Mouse (Mus musculus) MEL (cell line): ENCODE data around the gene Faf1. TPM values are rescaled to one million over a fixed set of nuclear protein-coding genes. Genes with fewer than 3 reads are reported as not detected.

Experiments used
- DNase-seq: peaks from one replicate; pipeline ENCODE4 v3.0.0; 2011; ENCODE audit warnings: low read depth, low spot score
- H3K27ac ChIP-seq: 2 replicates; pipeline ENCODE4 v1.5.1; 2012; ENCODE audit warnings: low read depth, mild to moderate bottlenecking, control low read depth, low read length, moderate library complexity; ENCODE audit not compliant: control insufficient read depth
- H3K27me3 ChIP-seq, 2 experiments: fragments of 150-350 bp in 1 of 2; sonication (generic) in 1 of 2; 2 replicates each; pipeline ENCODE4 v1.6.1; 2012; ENCODE audit warnings: low read length in 2 of 2, mild to moderate bottlenecking in 2 of 2, improper control_type of control experiment in 1 of 2, moderate library complexity in 1 of 2; ENCODE audit not compliant: insufficient read depth in 2 of 2, control insufficient read depth in 1 of 2
- H3K36me3 ChIP-seq, 2 experiments: 2 replicates each; pipeline ENCODE4 v1.6.1; 2012 to 2014; ENCODE audit warnings: low read length in 2 of 2, improper control_type of control experiment in 1 of 2, inconsistent platforms in 1 of 2, mild to moderate bottlenecking in 1 of 2; ENCODE audit not compliant: insufficient read depth in 2 of 2, control insufficient read depth in 1 of 2
- H3K4me1 ChIP-seq, 2 experiments: fragments of 150-350 bp in 1 of 2; sonication (generic) in 1 of 2; 2 replicates each; pipeline ENCODE4 v1.6.1; 2012; ENCODE audit warnings: low read length in 2 of 2, improper control_type of control experiment in 1 of 2, mild to moderate bottlenecking in 1 of 2; ENCODE audit not compliant: insufficient read depth in 2 of 2, control insufficient read depth in 1 of 2
- H3K4me3 ChIP-seq, 2 experiments: fragments of 150-350 bp in 1 of 2; sonication (generic) in 1 of 2; 2 replicates each; pipeline ENCODE4 v1.5.1; 2012; ENCODE audit warnings: low read depth in 2 of 2, low read length in 2 of 2, mild to moderate bottlenecking in 2 of 2, moderate library complexity in 2 of 2, control low read depth in 1 of 2, improper control_type of control experiment in 1 of 2; ENCODE audit not compliant: control insufficient read depth in 1 of 2, insufficient read depth in 1 of 2
- H3K79me2 ChIP-seq: 2 replicates; pipeline ENCODE4 v1.6.1; 2012; ENCODE audit warnings: mild to moderate bottlenecking, low read length, moderate library complexity; ENCODE audit not compliant: control insufficient read depth, poor library complexity, insufficient read depth
- H3K9ac ChIP-seq: 2 replicates; pipeline ENCODE4 v1.6.1; 2012; ENCODE audit warnings: low read depth, mild to moderate bottlenecking, control low read depth, low read length, moderate library complexity; ENCODE audit not compliant: control insufficient read depth, poor library complexity, severe bottlenecking
- H3K9me3 ChIP-seq: fragments of 150-350 bp; sonication (generic); replicated peaks from 2 replicates; pipeline ENCODE4 v1.6.1; 2012; ENCODE audit warnings: mild to moderate bottlenecking, low read length, improper control_type of control experiment, moderate library complexity; ENCODE audit not compliant: insufficient read depth
- CHD1 ChIP-seq: IDR thresholded peaks from 2 replicates; pipeline ENCODE4 v1.6.1; 2012; ENCODE audit warnings: low read depth, mild to moderate bottlenecking, inconsistent platforms, low read length, improper control_type of control experiment
- CHD2 ChIP-seq: IDR thresholded peaks from 2 replicates; pipeline ENCODE4 v1.6.1; 2011; ENCODE audit warnings: low read length, improper control_type of control experiment
- CTCF ChIP-seq, 3 experiments: IDR thresholded peaks in 2 of 3; conservative IDR thresholded peaks in 1 of 3; 2 replicates each; pipeline ENCODE4 v1.5.1; 2011 to 2012; ENCODE audit warnings: low read length in 3 of 3, low read depth in 2 of 3, mild to moderate bottlenecking in 2 of 3, improper control_type of control experiment in 1 of 3, inconsistent platforms in 1 of 3, mixed read lengths in 1 of 3, moderate library complexity in 1 of 3; ENCODE audit not compliant: control insufficient read depth in 1 of 3, insufficient read depth in 1 of 3, poor library complexity in 1 of 3, severe bottlenecking in 1 of 3
- ELF1 ChIP-seq: IDR thresholded peaks from 2 replicates; pipeline ENCODE4 v1.6.1; 2014; ENCODE audit warnings: low read depth, mild to moderate bottlenecking, inconsistent platforms, low read length, improper control_type of control experiment, moderate library complexity
- EP300 ChIP-seq, 2 experiments: IDR thresholded peaks; 2 replicates each; pipeline ENCODE4 v1.6.1; 2011; ENCODE audit warnings: improper control_type of control experiment in 2 of 2, low read length in 2 of 2, low read depth in 1 of 2, mild to moderate bottlenecking in 1 of 2
- ETS1 ChIP-seq: IDR thresholded peaks from 2 replicates; pipeline ENCODE4 v1.6.1; 2012; ENCODE audit warnings: low read depth, mild to moderate bottlenecking, inconsistent platforms, low read length, improper control_type of control experiment, moderate library complexity
- GATA1 ChIP-seq: IDR thresholded peaks from 2 replicates; pipeline ENCODE4 v1.6.1; 2011; ENCODE audit warnings: low read depth, low read length, improper control_type of control experiment
- HCFC1 ChIP-seq: IDR thresholded peaks from 2 replicates; pipeline ENCODE4 v1.6.1; 2012; ENCODE audit warnings: low read depth, mild to moderate bottlenecking, inconsistent platforms, low read length, improper control_type of control experiment, moderate library complexity
- KAT2A ChIP-seq: conservative IDR thresholded peaks from 2 replicates; pipeline ENCODE4 v1.6.1; 2012; ENCODE audit warnings: low read depth, low read length, improper control_type of control experiment, inconsistent platforms
- MAX ChIP-seq: IDR thresholded peaks from 2 replicates; pipeline ENCODE4 v1.6.1; 2011; ENCODE audit warnings: low read length, improper control_type of control experiment
- MXI1 ChIP-seq: IDR thresholded peaks from 2 replicates; pipeline ENCODE4 v1.6.1; 2011; ENCODE audit warnings: mild to moderate bottlenecking, low read depth, low read length, improper control_type of control experiment
- MYB ChIP-seq: IDR thresholded peaks from 2 replicates; pipeline ENCODE4 v1.6.1; 2011; ENCODE audit warnings: mild to moderate bottlenecking, low read depth, low read length, improper control_type of control experiment
- MYC ChIP-seq: IDR thresholded peaks from 2 replicates; pipeline ENCODE4 v1.6.1; 2011; ENCODE audit warnings: low read depth, mild to moderate bottlenecking, low read length, improper control_type of control experiment, moderate library complexity
- POLR2A ChIP-seq, 2 experiments: IDR thresholded peaks; 2 replicates each; pipeline ENCODE4 v1.6.1; 2011 to 2012; ENCODE audit warnings: low read length in 2 of 2, mild to moderate bottlenecking in 2 of 2, control low read depth in 1 of 2, improper control_type of control experiment in 1 of 2, low read depth in 1 of 2, moderate library complexity in 1 of 2; ENCODE audit not compliant: control insufficient read depth in 1 of 2, insufficient read depth in 1 of 2, poor library complexity in 1 of 2
- POLR2AphosphoS5 ChIP-seq: IDR thresholded peaks from 2 replicates; pipeline ENCODE4 v1.6.1; 2012; ENCODE audit warnings: low read depth, borderline replicate concordance, mild to moderate bottlenecking, inconsistent platforms, low read length, moderate library complexity, mixed read lengths
- RAD21 ChIP-seq: IDR thresholded peaks from 2 replicates; pipeline ENCODE4 v1.6.1; 2011; ENCODE audit warnings: mild to moderate bottlenecking, low read depth, low read length, improper control_type of control experiment
- SMC3 ChIP-seq: IDR thresholded peaks from 2 replicates; pipeline ENCODE4 v1.6.1; 2011; ENCODE audit warnings: low read depth, low read length, improper control_type of control experiment
- USF1 ChIP-seq: IDR thresholded peaks from 2 replicates; pipeline ENCODE4 v1.6.1; 2014; ENCODE audit warnings: low read depth, mild to moderate bottlenecking, inconsistent platforms, low read length, improper control_type of control experiment, moderate library complexity
- USF2 ChIP-seq, 2 experiments: IDR thresholded peaks; 2 replicates each; pipeline ENCODE4 v1.6.1; 2011 to 2012; ENCODE audit warnings: improper control_type of control experiment in 2 of 2, low read length in 2 of 2, borderline replicate concordance in 1 of 2, inconsistent platforms in 1 of 2, low read depth in 1 of 2, mild to moderate bottlenecking in 1 of 2; ENCODE audit not compliant: insufficient read depth in 1 of 2
- ZC3H11A ChIP-seq: IDR thresholded peaks from 2 replicates; pipeline ENCODE4 v1.6.1; 2012; ENCODE audit warnings: low read depth, mild to moderate bottlenecking, inconsistent platforms, low read length, improper control_type of control experiment
- ZNF384 ChIP-seq: IDR thresholded peaks from 2 replicates; pipeline ENCODE4 v1.6.1; 2012; ENCODE audit warnings: low read depth, mild to moderate bottlenecking, inconsistent platforms, low read length, improper control_type of control experiment
- polyA plus RNA-seq, 2 experiments: library from polyadenylated mRNA; stranded (reverse) in 1 of 2; unstranded in 1 of 2; fragments of >175 nt in 1 of 2; fragments of >200 nt in 1 of 2; gene quantifications; 2 replicates each; pipeline versions ENCODE4 v1.2.1 to v1.2.4; 2012; ENCODE audit warnings: low replicate concordance in 2 of 2, low read depth in 1 of 2; ENCODE audit not compliant: insufficient read length in 2 of 2, insufficient read depth in 1 of 2, missing spikeins in 1 of 2
- total RNA-seq: library from RNA; depleted of rRNA; stranded (reverse); fragments of 300-350 nt; gene quantifications from 2 replicates; pipeline ENCODE4 v1.2.3, GENCODE M21; 2012

Faf1 gene
- total and polyA plus RNA-seq, 3 experiments, result 36.5 to 37.6 TPM; not detected in 1

DNA sequence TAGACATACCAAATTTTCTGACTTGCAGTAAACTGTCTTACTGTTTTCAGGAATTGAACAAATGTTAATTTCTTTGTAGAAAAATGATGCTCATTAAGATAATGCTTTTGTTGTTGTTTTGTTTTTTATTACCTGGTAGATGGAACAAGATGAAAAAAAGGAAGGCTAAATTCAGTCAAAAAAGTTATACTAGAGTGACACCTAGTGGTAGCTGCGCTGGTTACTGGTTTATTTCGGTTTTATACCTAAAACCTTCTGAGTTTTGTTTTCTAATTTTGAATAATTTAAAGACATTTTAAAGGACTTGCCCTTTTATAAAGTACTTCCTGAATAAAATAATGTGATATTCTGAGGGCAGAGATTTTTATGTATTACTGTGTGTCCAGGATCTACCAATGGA lies 52.9 kb downstream of the Faf1 start:
- H3K4me3 ChIP-seq, result no peak overlapping the region
- no peak overlapping the region for H3K9ac ChIP-seq
- no peak overlapping the region for H3K27ac ChIP-seq
- H3K27me3 ChIP-seq, result no peaks in the 10 kb centered on the region
- peak; percentile 69 for DNase-seq
- H3K4me1 ChIP-seq, result peaks cover 0 to 2% of the 10 kb centered on the region in 2 experiments; a peak in 1 of 4 replicates
- peak in 2 of 3 experiments; percentile 44 to 78; a peak in 4 of 6 replicates for TF ChIP-seq CTCF (IDR thresholded peaks at IDR 0.05 in 2 of 3, conservative IDR thresholded peaks at IDR 0.05 in 1 of 3; ENCODE audit: control insufficient read depth in 1 of 3, insufficient read depth in 1 of 3, low read depth in 2 of 3, low read length in 3 of 3, poor library complexity in 1 of 3, severe bottlenecking in 1 of 3)
- no peak for TF ChIP-seq ELF1
- TF ChIP-seq HCFC1, result peak; percentile 27; the same call in 1 of the 2 replicates
- TF ChIP-seq SMC3, result peak; percentile 58
- no peak for TF ChIP-seq ETS1
- no peak for TF ChIP-seq POLR2A (IDR thresholded peaks at IDR 0.05; ENCODE audit: control insufficient read depth in 1 of 2, insufficient read depth in 1 of 2, low read depth in 1 of 2, low read length in 2 of 2, poor library complexity in 1 of 2)
- TF ChIP-seq USF2 (IDR thresholded peaks at IDR 0.05; ENCODE audit: borderline replicate concordance in 1 of 2, insufficient read depth in 1 of 2, low read depth in 1 of 2, low read length in 2 of 2), result no peak
- TF ChIP-seq MXI1, result no peak
- no peak for TF ChIP-seq MAX
- peak; percentile 48 for TF ChIP-seq ZC3H11A
- TF ChIP-seq CHD1, result no peak
- peak; percentile 84 for TF ChIP-seq ZNF384
- TF ChIP-seq USF1, result no peak
- TF ChIP-seq EP300 (IDR thresholded peaks at IDR 0.05; ENCODE audit: low read depth in 1 of 2, low read length in 2 of 2), result 0 out of 4 replicates have a peak, but pooled peaks of 1 of the 2 experiments have one; percentile 9
- no peak for TF ChIP-seq MYB
- peak; percentile 74 for TF ChIP-seq RAD21
- no peak for TF ChIP-seq GATA1
- 0 out of 2 replicates have a peak, but pooled peaks have one; percentile 26 for TF ChIP-seq MYC
- TF ChIP-seq CHD2, result no peak
- no peaks in the 10 kb centered on the region for H3K79me2 ChIP-seq
- H3K36me3 ChIP-seq, result peaks cover 0 to 11% of the 10 kb centered on the region in 2 experiments; a peak in 2 of 4 replicates
- no peaks in the 10 kb centered on the region for H3K9me3 ChIP-seq

DNA sequence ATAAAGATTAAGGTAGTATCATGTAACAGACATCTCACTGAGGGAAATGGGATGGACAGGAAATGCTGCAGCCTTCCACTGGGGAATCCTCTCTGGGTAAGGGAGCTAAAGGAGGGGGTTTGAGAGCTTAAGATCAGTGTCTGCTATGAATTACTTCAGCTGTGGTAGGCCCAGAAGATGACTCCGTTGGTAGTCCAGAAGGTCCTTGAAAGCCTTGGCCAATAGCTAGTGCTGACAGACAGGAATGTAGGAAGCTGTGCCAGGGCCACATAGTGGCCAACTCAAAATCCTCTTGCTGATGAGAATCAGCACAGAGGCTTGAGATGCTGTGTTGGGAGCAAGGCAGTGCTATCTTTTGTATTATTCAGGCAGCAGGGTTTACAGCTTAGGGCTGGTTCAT lies 59.4 kb downstream of the Faf1 start:
- Histone ChIP-seq H3K4me1 (peaks cover 0 to 3% of the 10 kb centered on the region in 2 experiments; a peak in 1 of 4 replicates), H3K9ac (no peak overlapping the region), H3K27ac (no peak overlapping the region), H3K27me3 (no peaks in the 10 kb centered on the region), H3K4me3 (no peak overlapping the region), H3K9me3 (no peaks in the 10 kb centered on the region), H3K36me3 (peaks cover 2 to 21% of the 10 kb centered on the region in 2 experiments; a peak in 3 of 4 replicates), H3K79me2 (no peaks in the 10 kb centered on the region)
- DNase-seq, result peak; percentile 18
- TF ChIP-seq POLR2A (IDR thresholded peaks at IDR 0.05; ENCODE audit: control insufficient read depth in 1 of 2, insufficient read depth in 1 of 2, low read depth in 1 of 2, low read length in 2 of 2, poor library complexity in 1 of 2) (no peak), POLR2AphosphoS5 (no peak), HCFC1 (no peak), KAT2A (no peak), MAX (no peak), SMC3 (no peak), MXI1 (no peak), GATA1 (no peak)
